Mouse (Mus musculus): ENCODE measurements at regions not wholly inside any gene's neighbourhood (a gene's known extent, or its start where the extent isn't known, plus 50 kb on each side); places are given as distances from the start of the nearest gene placed in this dataset.

- DNase-seq (ENCODE audit: low spot score in 2 of 2) = no peak
Measured at GRCm38 (mm10) chr16:78247189-78247588, 54.1 kb upstream of the Cxadr start.

GRCm38 (mm10) chr16:78242678-78243077 lies 58.6 kb upstream of the Cxadr start:
- no peak for DNase-seq (ENCODE audit: low spot score in 2 of 2)

GRCm38 (mm10) chr16:78240152-78240551 lies 61.1 kb upstream of the Cxadr start:
- no peak for DNase-seq (ENCODE audit: low spot score in 2 of 2)

GRCm38 (mm10) chr16:78238052-78238701 lies 63.1 kb upstream of the Cxadr start:
- DNase-seq (ENCODE audit: low spot score in 2 of 2) = no peak

- DNase-seq (ENCODE audit: low spot score in 2 of 2) = no peak
Measured at GRCm38 (mm10) chr16:78237641-78238051, 63.6 kb upstream of the Cxadr start.

- DNase-seq (ENCODE audit: low spot score in 2 of 2) = no peak
Measured at GRCm38 (mm10) chr16:78236746-78237640, 64.3 kb upstream of the Cxadr start.

GRCm38 (mm10) chr16:78232205-78232604 lies 69.1 kb upstream of the Cxadr start:
- no peak for DNase-seq (ENCODE audit: low spot score in 2 of 2)

- DNase-seq (ENCODE audit: low spot score in 2 of 2) = no peak
Measured at GRCm38 (mm10) chr16:78229013-78229412, 72.3 kb upstream of the Cxadr start.

GRCm38 (mm10) chr16:78222377-78222776 lies 78.9 kb upstream of the Cxadr start:
- no peak for DNase-seq (ENCODE audit: low spot score in 2 of 2)

- DNase-seq (ENCODE audit: low spot score in 2 of 2) = no peak
Measured at GRCm38 (mm10) chr16:78221781-78222180, 79.5 kb upstream of the Cxadr start.

GRCm38 (mm10) chr16:78217633-78218032 lies 83.7 kb upstream of the Cxadr start:
- DNase-seq (ENCODE audit: low spot score in 2 of 2) = no peak

- DNase-seq (ENCODE audit: low spot score in 2 of 2) = no peak
Measured at GRCm38 (mm10) chr16:78216752-78217351, 84.4 kb upstream of the Cxadr start.

- DNase-seq (ENCODE audit: low spot score in 2 of 2) = no peak
Measured at GRCm38 (mm10) chr16:78211687-78212086, 89.6 kb upstream of the Cxadr start.

GRCm38 (mm10) chr16:78208321-78208720 lies 93.0 kb upstream of the Cxadr start:
- no peak for DNase-seq (ENCODE audit: low spot score in 2 of 2)

- DNase-seq (ENCODE audit: low spot score in 2 of 2) = no peak
Measured at GRCm38 (mm10) chr16:78204332-78204731, 97.0 kb upstream of the Cxadr start.

GRCm38 (mm10) chr16:78200044-78200830 lies 101.1 kb upstream of the Cxadr start:
- DNase-seq (ENCODE audit: low spot score in 2 of 2) = no peak

- DNase-seq (ENCODE audit: low spot score in 2 of 2) = no peak
Measured at GRCm38 (mm10) chr16:78199252-78199651, 102.0 kb upstream of the Cxadr start.

GRCm38 (mm10) chr16:78198642-78199121 lies 102.6 kb upstream of the Cxadr start:
- DNase-seq (ENCODE audit: low spot score in 2 of 2) = peak; percentile 46 to 50

- peak; percentile 53 to 56 for DNase-seq (ENCODE audit: low spot score in 2 of 2)
Measured at GRCm38 (mm10) chr16:78197252-78197896, 103.9 kb upstream of the Cxadr start.
